Comparison of ENCODE assay signal across 36 mouse cellular contexts in genomic region chr2:24186176-24186575, GRCm38 (mm10). TPM values are rescaled to one million over a fixed set of nuclear protein-coding genes. Genes with fewer than 3 reads are reported as not detected.
"Had no signal": no experiment of that assay in that cellular context is flagged by ENCODE, and none has a peak within 500 bp of the region (broad histone marks: within the 10 kb centered on the region; RNA-seq: fewer than 3 reads in every experiment).

TSS of gene Il1f9 (plus strand) at chr2:24186476.

- ATAC-seq: hindbrain, embryonic 16.5 days; inflammation-experienced regulatory T-cells, adult 6 months; intestine, embryonic 15.5 days; intestine, postnatal 0 days had no signal

- H3K27ac ChIP-seq: heart, embryonic 10.5 days; hindbrain, embryonic 10.5 days; hindbrain, embryonic 12.5 days; hindbrain, embryonic 14.5 days; intestine, embryonic 15.5 days; layer of hippocampus, adult 2 months; left cerebral cortex, adult 2 months; limb, embryonic 10.5 days; limb, embryonic 12.5 days had no signal

- H3K4me3 ChIP-seq: heart, embryonic 10.5 days; heart, embryonic 12.5 days; hindbrain, embryonic 10.5 days; hindbrain, embryonic 12.5 days; intestine, embryonic 15.5 days; layer of hippocampus, adult 2 months; left cerebral cortex, adult 2 months; limb, embryonic 10.5 days; limb, embryonic 12.5 days had no signal

- H3K27me3 ChIP-seq: heart, embryonic 12.5 days; hindbrain, embryonic 12.5 days; intestine, embryonic 15.5 days; limb, embryonic 12.5 days had no signal

- H3K4me2 ChIP-seq: heart, embryonic 12.5 days; hindbrain, embryonic 12.5 days; hindbrain, embryonic 14.5 days; intestine, embryonic 15.5 days; limb, embryonic 12.5 days had no signal

- H3K9me3 ChIP-seq: heart, embryonic 10.5 days; heart, embryonic 12.5 days; hindbrain, embryonic 10.5 days; hindbrain, embryonic 12.5 days; intestine, embryonic 15.5 days; limb, embryonic 10.5 days; limb, embryonic 12.5 days had no signal

- H3K4me1 ChIP-seq: heart, embryonic 10.5 days; heart, embryonic 12.5 days; hindbrain, embryonic 10.5 days; hindbrain, embryonic 12.5 days; intestine, embryonic 15.5 days; limb, embryonic 10.5 days; limb, embryonic 12.5 days had no signal

- H3K36me3 ChIP-seq: heart, embryonic 10.5 days; heart, embryonic 12.5 days; hindbrain, embryonic 10.5 days; hindbrain, embryonic 12.5 days; intestine, embryonic 15.5 days; limb, embryonic 10.5 days; limb, embryonic 12.5 days had no signal

- H3K9ac ChIP-seq: heart, embryonic 12.5 days; hindbrain, embryonic 12.5 days; hindbrain, embryonic 14.5 days; intestine, embryonic 15.5 days; limb, embryonic 12.5 days had no signal

- DNase-seq: gastrocnemius, postnatal 14 days; gastrocnemius, postnatal 36 days; heart, adult 18-20 months; heart, postnatal 10 days; heart, postnatal 4 days; kidney, adult 18-20 months; kidney, adult 8-10 months; kidney, postnatal 10 days; kidney, postnatal 25 days; kidney, postnatal 4 days; liver had no signal

RNA-seq across cellular contexts. Expression of gene Il1f9, which starts in this region (rescaled TPM):
- total RNA-seq: gastrocnemius, adult 18-20 months; gastrocnemius, adult 8-10 months; gastrocnemius, postnatal 14 days; gastrocnemius, postnatal 36 days; heart, postnatal 10 days; heart, postnatal 25 days; heart, postnatal 4 days; layer of hippocampus, adult 2 months; layer of hippocampus, postnatal 10 days; layer of hippocampus, postnatal 25 days; left cerebral cortex, adult 2 months; left cerebral cortex, postnatal 14 days; left cerebral cortex, postnatal 36 days had no signal
- polyA plus RNA-seq: gonadal fat pad, adult 2 months; heart, embryonic 10.5 days; heart, embryonic 12.5 days; heart, embryonic 14.5 days; heart, embryonic 16.5 days; hindbrain, embryonic 10.5 days; hindbrain, embryonic 12.5 days; hindbrain, embryonic 14.5 days; hindbrain, embryonic 16.5 days; inflammation-experienced regulatory T-cells, adult 6 months; intestine, embryonic 15.5 days; intestine, postnatal 0 days; kidney, embryonic 14.5 days; kidney, embryonic 16.5 days; limb, embryonic 10.5 days; limb, embryonic 12.5 days had no signal
